Mouse (Mus musculus) left cerebral cortex, postnatal 36 days (tissue): ENCODE data around the gene Ptgis. TPM values are rescaled to one million over a fixed set of nuclear protein-coding genes. Genes with fewer than 3 reads are reported as not detected.

ENCODE experiments used
- DNase-seq, 2 experiments: peaks; one replicate each; pipeline ENCODE4 v3.0.0; 2021 to 2022; ENCODE audit warnings: low spot score in 2 of 2, mixed read lengths in 1 of 2
- intact Hi-C: fragments of 180-260 bp; cut with DNase I; formaldehyde crosslinking; loops from one replicate; pipeline ENCODE4 v1.15.1; 2025
- total RNA-seq, 2 experiments: library from RNA; stranded (reverse); gene quantifications; 2 replicates each; pipeline ENCODE4 v1.2.3; 2021

The Ptgis gene
- total RNA-seq, 2 experiments from 2014 or later: 1.6 to 1.8 TPM

GRCm38 (mm10) chr2:167236174-167236573, 4.2 kb downstream of the Ptgis start:
- intact Hi-C loops: no loop called here
- DNase-seq: no peak

DNA sequence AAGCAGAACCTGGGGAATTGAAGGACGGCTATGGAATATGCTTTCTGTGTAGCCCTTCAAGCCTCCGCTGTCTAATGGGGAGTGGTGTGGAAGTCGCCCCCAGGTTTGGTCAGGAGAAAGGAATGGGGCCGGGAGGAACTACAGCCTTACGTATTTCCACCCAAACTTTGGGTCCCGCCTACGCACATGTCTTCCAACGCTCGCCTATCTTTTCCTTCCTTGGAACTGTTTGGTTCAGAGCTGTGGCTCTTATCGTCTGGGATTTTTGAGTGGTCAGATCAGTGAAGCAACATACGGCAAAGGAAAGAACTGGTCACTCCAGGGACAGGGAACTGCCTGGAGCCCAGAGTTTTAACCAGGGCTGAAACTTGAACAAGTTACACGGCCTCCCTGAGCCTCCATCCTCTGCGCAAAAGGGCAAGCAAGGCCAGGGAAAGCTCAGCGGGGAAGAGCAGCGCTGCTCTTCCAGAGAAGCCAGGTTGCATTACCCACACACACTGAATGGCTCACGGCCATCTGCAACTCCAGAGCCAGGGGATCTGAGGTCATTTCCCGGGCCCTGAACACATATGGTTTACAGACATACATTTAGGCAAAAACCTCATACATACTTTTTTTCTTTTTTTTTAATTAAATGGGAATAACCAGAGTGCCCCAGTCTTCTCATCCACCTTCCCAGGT, 4.9 kb downstream of the Ptgis start:
- intact Hi-C loops: no loop called here
- DNase-seq: no peak

DNA sequence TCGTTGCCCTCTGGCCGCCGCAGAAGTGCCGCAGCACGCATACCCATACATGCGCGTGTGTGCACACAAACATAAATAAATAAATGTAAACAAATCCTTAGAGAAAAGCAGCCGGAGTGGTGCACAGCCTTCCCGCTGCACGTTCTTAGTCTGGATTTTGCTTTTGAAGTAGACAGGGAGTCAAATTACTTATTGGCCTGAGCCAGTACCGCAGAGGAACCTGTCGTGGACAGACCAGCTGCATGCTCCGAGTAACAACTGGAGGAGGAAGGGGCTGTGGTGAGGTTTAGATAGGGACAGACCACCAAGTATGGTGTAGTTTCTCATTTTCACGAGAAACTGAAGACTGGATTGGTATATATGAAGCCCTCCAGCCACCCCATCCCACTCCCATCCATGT, 6.6 kb downstream of the Ptgis start:
- no peak for DNase-seq
- intact Hi-C loops: no loop called here

DNA sequence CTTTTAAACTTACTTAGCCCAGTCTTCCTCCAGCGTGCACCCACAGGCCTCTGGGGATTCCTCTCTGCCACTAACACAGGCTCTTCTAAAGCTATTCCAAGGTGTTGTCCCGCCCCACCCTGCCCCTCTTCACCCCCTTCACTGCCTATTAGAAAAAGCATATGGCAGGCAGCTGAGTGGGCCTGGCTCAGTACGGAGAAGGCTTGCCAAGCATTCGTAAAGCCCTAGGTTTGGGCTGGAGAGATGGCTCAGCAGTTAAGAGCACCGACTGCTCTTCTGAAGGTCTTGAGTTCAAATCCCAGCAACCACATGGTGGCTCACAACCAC, 7.4 kb downstream of the Ptgis start:
- DNase-seq: no peak
- intact Hi-C loops: no loop called here

GRCm38 (mm10) chr2:167232132-167233008, 8.0 kb downstream of the Ptgis start:
- intact Hi-C loops: no loop called here
- no peak for DNase-seq

GRCm38 (mm10) chr2:167230554-167230953, 9.8 kb downstream of the Ptgis start:
- intact Hi-C loops: no loop called here
- DNase-seq: no peak

DNA sequence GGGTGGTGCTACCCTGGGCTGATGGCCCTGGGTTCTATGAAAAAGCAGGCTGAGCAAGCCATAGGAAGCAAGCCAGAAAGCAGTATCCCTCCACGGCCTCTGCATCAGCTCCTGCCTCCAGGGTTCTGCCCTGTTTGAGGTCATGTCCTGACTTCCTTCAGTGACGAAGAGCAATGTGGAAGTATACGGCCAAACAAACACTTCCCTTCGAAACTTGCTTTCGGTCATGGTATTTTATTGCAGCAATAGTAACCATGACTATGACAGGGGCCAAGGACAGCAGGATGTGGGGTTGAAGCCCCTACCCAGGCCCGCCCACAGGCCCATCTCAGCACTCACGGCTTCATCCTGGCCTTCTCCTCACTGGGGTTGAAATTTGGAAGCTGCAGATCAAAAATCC, 15.5 kb downstream of the Ptgis start:
- intact Hi-C loops: loop anchor here (5.0 kb wide), 1 partner anchor 192 kb away; no protein-coding TSS in a partner anchor
- DNase-seq: no peak

DNA sequence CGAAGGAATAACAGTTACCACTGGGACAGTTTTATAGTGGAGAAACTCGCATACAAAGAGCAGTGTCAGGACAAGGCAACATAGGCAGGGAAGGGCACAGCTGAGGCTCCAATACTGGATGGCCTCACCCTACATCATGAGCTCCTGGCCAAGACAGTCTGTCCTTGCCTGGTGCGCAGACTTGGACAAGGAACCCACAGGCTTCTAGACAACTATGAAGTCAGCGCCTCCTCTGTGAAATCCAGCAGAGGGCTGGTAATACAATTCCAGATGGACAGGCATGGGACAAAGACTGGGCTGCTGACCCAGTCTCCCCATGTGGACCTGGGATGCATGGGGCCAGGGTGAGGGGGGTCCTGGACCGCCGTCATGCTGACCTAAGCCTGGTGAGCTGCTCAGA, 16.2 kb downstream of the Ptgis start:
- intact Hi-C loops: loop anchor here (5.0 kb wide), 1 partner anchor 193 kb away; no protein-coding TSS in a partner anchor
- no peak for DNase-seq

DNA sequence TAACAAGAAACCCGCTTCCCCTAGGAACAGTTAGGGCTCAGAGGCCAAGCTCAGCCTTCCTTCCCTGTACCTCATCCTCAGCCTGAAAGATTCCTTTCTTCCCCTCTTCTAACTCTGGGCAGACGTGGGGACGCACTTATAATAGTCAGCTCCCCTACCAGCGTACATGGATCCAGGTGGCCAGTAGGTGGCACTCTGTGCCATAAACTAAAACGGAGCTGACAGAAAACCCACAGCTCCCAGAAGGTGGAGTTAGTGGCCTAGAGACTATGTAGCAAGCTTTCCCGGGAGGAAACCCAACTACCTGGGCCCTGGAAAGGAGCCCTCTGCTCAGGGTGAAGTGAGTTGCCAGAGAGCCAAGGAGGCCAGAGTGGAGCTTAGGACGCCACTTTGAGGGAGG, 18.3 kb downstream of the Ptgis start:
- peak; percentile 51 to 65 for DNase-seq

GRCm38 (mm10) chr2:167221159-167221845, 19.1 kb downstream of the Ptgis start:
- DNase-seq: no peak
- intact Hi-C loops: loop anchor here (5.0 kb wide), 1 partner anchor 196 kb away; no protein-coding TSS in a partner anchor

More for the DNA sequence above, 18.3 kb downstream of the Ptgis start:
- intact Hi-C loops: loop anchor here (1.0 to 5.0 kb wide), 2 partner anchors 57 to 195 kb away; no protein-coding TSS in a partner anchor

DNA sequence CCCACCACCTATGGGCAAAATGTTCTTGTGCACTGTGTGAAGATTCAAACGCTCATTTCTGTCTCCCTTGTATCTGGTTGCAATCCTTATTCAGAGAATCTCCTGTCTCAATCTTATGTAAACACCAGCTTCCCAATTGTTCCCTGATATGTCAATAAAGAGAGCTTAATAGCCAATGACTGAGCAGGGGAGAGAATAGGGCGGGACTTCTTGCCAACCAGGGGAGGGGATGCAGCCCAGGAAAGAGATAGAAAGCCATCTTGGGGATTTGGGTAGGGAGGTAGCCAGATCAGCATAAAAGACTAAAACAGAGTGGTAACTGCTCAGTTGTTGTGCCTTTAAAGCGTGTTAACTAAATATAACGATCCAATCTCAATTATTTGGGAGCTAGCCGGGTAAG, 19.7 kb downstream of the Ptgis start:
- intact Hi-C loops: loop anchor here (5.0 kb wide), 1 partner anchor 197 kb away; no protein-coding TSS in a partner anchor
- DNase-seq: no peak

GRCm38 (mm10) chr2:167219154-167219775, 21.1 kb downstream of the Ptgis start:
- DNase-seq: peak; percentile 84 to 85
- intact Hi-C loops: loop anchor here (1.0 to 2.0 kb wide), 3 partner anchors 28 to 147 kb away; partner anchors contain the start of gene Kcnb1

DNA sequence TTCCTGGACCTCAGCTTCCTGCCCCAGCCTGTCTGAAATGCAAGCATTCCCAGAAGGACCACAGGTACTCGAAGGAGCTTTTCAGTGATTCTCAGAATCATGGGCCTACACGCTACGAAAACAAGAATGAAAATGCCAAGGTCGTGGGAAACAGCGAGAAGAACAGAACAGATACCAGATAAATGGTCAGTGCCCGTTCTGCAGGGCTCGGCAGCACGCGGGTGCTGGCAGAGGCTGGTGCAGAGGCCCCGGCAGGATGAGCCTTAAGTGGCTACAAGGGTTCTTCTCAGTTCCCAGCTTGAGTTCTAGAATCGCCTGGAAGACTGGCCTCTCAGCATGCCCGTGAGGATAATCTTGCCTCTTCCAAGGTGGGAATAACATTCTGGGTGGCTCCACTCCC, 26.7 kb downstream of the Ptgis start:
- intact Hi-C loops: no loop called here
- no peak for DNase-seq

DNA sequence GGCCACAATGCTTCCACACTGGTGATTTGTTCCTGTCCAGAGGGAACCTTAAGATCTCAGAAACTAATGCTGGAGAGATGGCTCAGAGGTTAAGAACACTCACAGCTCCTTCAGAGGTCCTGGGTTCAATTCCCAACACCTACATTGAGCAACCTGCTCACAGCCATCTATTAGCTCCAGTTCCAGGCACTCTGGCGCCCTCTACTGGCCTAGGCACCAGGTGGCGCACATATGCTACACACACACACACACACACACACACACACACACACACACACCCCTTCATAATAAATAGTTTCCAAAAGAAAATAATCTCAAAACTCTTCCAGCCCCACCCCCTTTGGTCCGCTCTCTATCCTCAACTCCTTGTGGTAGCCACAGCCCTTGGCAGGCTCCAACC, 27.3 kb downstream of the Ptgis start:
- intact Hi-C loops: no loop called here
- no peak for DNase-seq

DNA sequence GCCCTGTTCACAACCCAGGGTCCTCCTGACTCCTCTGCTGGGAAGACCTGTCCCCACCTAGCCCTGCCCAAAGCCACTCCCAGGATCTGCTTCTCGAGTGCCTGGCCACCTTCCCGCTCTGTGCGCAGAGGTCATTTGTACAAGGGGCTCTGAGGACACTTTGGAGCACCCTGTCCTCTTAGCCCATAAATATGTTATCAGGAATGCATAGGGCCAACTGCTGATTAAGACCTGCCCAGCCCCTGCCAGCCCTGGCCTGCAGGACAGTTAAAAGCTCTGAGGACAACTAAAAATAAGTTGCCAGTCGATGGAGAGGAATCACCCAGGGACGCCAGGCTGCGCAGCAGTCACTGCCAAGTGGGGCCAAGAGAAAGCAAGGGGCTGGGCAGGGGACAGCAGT, 27.9 kb downstream of the Ptgis start:
- no peak for DNase-seq
- intact Hi-C loops: no loop called here

GRCm38 (mm10) chr2:167212089-167212488, 28.3 kb downstream of the Ptgis start:
- intact Hi-C loops: no loop called here
- no peak for DNase-seq

DNA sequence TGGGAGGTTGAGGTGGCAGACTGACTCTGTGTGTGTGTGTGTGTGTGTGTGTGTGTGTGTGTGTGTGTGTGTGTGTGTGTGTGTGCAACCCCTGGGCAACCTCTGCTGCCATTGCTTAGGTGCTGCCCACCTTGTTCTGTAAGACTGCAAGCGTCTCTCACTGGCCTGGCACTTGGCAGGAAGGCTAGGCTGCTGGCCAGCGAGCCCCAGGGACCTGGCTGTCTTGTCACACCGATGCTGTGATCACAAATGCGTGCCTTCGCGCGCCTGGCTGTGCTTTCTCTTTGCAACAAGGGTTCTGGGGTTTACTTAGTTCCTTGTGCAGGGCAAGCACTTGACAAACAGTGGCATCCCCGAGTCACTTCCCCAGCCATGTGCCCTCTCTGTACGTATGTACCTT, 30.5 kb downstream of the Ptgis start:
- no peak for DNase-seq
- intact Hi-C loops: no loop called here

- no peak for DNase-seq
- intact Hi-C loops: no loop called here
Measured at GRCm38 (mm10) chr2:167208984-167209383, 31.4 kb downstream of the Ptgis start.

GRCm38 (mm10) chr2:167205918-167206629, 34.3 kb downstream of the Ptgis start:
- intact Hi-C loops: no loop called here
- DNase-seq: no peak
